Mouse (Mus musculus) E14TG2a.4 (cell line): ENCODE data around the gene Ppm1h.

Experiments
- CTCF ChIP-seq: conservative IDR thresholded peaks from 2 replicates; pipeline ENCODE4 v1.5.1; 2014; ENCODE audit warnings: low read length
- NANOG ChIP-seq: IDR thresholded peaks from 2 replicates; pipeline ENCODE4 v1.6.1; 2014; ENCODE audit warnings: borderline replicate concordance, low read length, mixed read lengths

GRCm38 (mm10) chr10:122962651-122963050 lies 284.1 kb downstream of the Ppm1h start:
- TF ChIP-seq CTCF = no peak
- no peak for TF ChIP-seq NANOG
